Mouse (Mus musculus): ENCODE results near the gene Gnb4.

DNA sequence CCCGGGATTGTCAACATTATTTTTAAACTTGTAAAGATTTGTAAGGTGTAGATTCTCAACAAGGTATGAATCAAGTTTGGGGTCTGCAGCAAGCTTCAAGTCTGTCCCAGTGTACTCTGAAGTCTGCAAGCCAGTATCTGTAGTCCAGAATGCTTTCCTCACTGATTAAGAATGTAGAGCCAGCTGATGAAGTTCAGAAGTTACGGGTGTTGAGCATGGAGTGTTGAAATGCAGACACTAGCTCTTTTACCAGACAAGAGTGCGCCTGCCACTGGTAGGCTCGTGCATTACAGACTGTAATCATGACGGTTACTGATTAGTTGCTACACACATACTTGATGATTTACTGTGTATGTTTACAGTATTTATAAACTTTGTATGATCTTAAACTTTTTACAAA, 37.6 kb downstream of the Gnb4 start:
- no peak for TF ChIP-seq CTCF (IDR thresholded peaks at IDR 0.05; ENCODE audit: control insufficient read depth, insufficient read depth, insufficient replicate concordance, low read depth, low read length)
- no peak for TF ChIP-seq POLR2A (IDR thresholded peaks at IDR 0.05; ENCODE audit: control insufficient read depth, low read depth, low read length)

Measured in testis, adult 2 months (tissue).